Mouse (Mus musculus): ENCODE results near the gene Scaf8. TPM values are rescaled to one million over a fixed set of nuclear protein-coding genes. Genes with fewer than 3 reads are reported as not detected.
A peak's percentile ranks its signal among the peaks of the same experiment; 100 is the strongest.
"Not testable (repeated sequence)": the region's sequence is repeated elsewhere in the genome, so short reads cannot be mapped to it uniquely, and the experiment has no call there.

Scaf8 gene
- polyA plus RNA-seq (2015; fragmentation: Nextera tagmentation; extraction: Ambion mirVana), result 15.7 and 18.2 TPM in 2 replicates

DNA sequence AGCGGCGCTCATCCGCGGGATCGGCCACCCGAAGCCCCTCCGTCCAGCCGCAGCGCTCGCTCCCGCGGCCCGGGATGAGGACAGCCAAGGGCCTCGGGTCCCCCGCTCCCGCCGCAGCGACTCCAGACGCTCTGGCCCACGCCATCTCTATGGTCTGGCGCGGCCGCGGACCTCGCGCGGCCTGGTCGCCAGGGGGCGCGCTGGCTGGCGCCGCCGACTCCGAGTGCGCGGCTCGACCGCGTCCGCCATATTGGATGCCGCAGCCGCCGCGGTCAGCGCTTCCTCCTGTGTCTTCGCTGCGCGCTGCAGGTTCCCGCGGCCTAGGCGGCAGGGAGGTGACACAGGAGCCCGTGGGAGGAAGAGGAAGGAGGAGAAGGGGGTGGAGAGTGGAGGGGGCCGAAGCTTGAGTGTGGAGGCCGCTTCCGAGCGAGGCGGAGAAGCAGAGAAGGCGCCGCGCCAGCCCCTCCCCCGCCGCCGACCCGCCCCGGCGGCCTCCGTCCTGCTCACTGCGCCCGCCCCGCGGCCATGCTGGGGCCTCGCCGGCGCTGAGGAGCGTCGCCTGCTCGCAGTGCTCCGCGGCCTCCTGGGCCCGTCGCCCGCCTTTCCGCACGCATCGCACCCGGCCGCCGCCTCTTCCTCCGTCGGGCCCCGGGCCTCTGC lies at the start of gene Scaf8:
TSS of gene Scaf8 (plus strand) at position 253 of the 660 bp plus-strand sequence.
- H3K36me3 ChIP-seq (ENCODE audit: poor library complexity, severe bottlenecking), result no peaks in the 10 kb centered on the region
- H3K9me3 ChIP-seq (replicated peaks), result no peaks in the 10 kb centered on the region
- peak within 1 kb of the TSS; percentile 97 for H3K9ac ChIP-seq
- WGBS, result under 1% methylated on average over 69 of the region's 91 CpGs
- ATAC-seq, result peak; percentile 96
- peak within 1 kb of the TSS; percentile 80 for H3K4me2 ChIP-seq
- H3K4me1 ChIP-seq, result peaks cover 39% of the 10 kb centered on the region
- peak within 1 kb of the TSS; percentile 99 for H3K27ac ChIP-seq
- peak within 1 kb of the TSS; percentile 98 for H3K4me3 ChIP-seq
- no peaks in the 10 kb centered on the region for H3K27me3 ChIP-seq

DNA sequence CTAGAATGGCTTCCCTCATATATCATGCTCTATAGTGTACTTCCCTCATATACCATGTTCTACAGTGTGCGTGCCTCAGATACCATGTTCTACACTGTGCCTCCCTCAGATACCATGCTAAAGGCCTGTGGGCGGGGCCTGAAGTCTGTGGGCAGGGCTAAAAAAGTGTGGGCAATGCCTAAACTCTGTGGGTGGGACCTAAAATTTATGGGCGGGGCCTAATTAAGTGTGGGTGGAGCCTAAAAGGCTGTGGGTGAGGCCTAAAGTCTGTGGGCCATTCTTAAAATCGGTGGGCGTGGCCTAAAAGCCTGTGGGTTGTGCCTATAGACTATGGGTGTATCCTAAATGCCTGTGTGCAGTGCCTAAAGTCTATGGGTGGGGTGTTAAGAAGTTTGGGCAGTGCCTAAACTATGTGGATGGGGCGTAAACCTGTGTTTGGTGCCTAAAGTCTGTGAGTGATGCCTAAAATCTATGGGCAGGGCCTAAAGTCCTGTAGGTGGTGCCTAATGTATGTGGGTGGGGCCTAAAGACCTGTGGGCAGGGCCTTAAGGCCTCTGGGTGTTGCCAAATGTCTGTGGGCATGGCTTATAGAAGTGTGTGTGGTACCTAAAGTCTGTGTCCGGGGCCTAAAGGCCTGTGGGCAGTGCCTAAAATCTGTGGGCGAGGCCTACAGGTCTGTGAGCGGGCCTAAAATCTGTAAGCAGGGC lies 39.5 kb upstream of the Scaf8 start:
- H3K9ac ChIP-seq, result no peak overlapping the region
- no peaks in the 10 kb centered on the region for H3K4me1 ChIP-seq
- H3K4me2 ChIP-seq, result no peak overlapping the region
- H3K4me3 ChIP-seq, result no peak overlapping the region
- ATAC-seq, result peak; percentile 11; the same call in 1 of the 2 replicates
- 91% methylated on average over 9 of the region's 9 CpGs for WGBS
- no peaks in the 10 kb centered on the region for H3K27me3 ChIP-seq
- H3K9me3 ChIP-seq (replicated peaks), result 0 out of 2 replicates have a peak, but pooled peaks cover 7% of the 10 kb centered on the region
- peaks cover 76% of the 10 kb centered on the region for H3K36me3 ChIP-seq (ENCODE audit: poor library complexity, severe bottlenecking)
- H3K27ac ChIP-seq, result no peak overlapping the region

DNA sequence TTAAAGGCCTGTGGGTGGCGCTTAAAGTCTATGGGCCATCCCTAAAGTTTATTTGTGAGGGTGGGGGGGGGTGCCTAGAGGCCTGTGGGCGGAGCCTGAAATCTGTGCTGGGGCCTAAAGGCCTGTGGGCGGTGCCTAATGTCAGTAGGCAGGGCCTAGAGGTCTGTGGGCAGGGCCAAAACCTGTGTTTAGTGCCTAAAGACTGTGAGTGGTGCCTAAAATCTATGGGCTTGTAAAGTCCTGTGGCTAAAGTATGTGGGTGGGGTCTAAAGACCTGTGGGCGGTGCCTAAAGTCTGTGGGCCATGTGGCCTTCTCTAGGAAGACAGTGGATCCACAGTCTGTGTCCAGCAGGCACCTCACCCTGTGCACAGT lies 38.9 kb upstream of the Scaf8 start:
- Histone ChIP-seq H3K9ac (no peak overlapping the region), H3K4me1 (no peaks in the 10 kb centered on the region), H3K27me3 (no peaks in the 10 kb centered on the region), H3K27ac (no peak overlapping the region), H3K36me3 (ENCODE audit: poor library complexity, severe bottlenecking) (peaks cover 71% of the 10 kb centered on the region), H3K9me3 (replicated peaks) (0 out of 2 replicates have a peak, but pooled peaks cover 7% of the 10 kb centered on the region), H3K4me3 (no peak overlapping the region), H3K4me2 (no peak overlapping the region)
- no peak for ATAC-seq
- WGBS, result 88% methylated on average over 4 of the region's 4 CpGs

DNA sequence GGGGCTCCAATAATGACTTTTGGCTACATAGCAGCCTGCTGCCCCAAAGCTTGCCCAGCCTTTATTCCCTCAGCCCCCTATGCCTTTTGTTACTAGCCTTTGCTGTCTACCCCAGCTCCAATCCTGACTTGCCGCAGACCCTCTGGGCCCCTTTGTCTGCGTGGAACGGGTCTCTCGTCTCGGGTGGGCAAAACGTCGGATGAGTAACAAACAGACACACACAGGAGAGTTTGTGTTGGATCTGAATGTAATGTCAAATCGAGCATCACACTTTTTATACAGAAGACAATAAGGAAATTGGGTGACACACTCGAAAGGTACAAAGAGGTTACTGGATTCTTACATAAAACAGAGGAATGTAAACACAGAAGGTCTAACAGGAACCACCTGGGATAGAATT lies 36.8 kb upstream of the Scaf8 start:
- not testable (repeated sequence) for H3K4me1 ChIP-seq, ATAC-seq, H3K27me3 ChIP-seq, H3K9ac ChIP-seq, H3K4me2 ChIP-seq, H3K4me3 ChIP-seq, H3K27ac ChIP-seq
- H3K36me3 ChIP-seq (ENCODE audit: poor library complexity, severe bottlenecking), result peaks cover 50% of the 10 kb centered on the region
- 90% methylated on average over 9 of the region's 9 CpGs for WGBS
- H3K9me3 ChIP-seq (replicated peaks), result peaks cover 10% of the 10 kb centered on the region

DNA sequence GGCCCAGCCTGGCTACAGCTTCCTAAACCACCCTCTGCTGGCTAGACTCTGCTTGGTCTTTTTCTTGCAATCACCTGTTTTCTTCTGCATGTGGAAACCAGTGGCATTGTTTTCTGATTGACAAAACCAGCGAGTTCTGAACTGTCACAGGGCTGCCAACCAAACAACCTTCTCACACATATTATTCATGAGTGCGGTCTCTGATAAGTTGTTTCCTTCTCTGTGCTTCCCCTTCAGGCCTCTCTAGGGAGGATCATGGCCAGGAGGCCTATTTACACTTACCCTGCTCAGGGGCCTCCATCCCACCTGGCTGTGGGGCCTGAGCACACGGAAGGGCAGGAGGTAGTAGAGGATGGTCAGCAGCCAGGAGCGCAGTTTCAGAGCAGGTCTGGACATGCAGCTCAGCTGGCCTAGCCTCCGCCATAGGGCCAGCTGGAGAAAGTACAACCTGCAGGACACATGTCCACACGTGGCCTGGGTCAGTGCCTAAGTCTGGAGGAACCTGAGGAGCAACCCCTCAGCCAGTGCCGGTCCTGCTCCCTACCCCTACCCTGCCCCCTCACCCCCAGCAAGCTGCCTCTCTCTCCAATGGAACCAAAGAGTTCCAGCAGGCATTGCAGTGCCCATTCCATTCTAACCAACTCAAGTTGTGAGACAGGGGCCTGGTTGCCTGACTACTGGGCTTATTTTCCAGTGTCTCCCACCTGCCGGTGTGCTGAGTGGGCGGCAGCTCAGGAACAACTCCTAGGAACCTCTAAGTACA lies 34.0 kb upstream of the Scaf8 start:
- H3K9ac ChIP-seq; H3K4me1 ChIP-seq; H3K4me2 ChIP-seq; H3K27me3 ChIP-seq; ATAC-seq; H3K27ac ChIP-seq; H3K9me3 ChIP-seq (replicated peaks); H3K4me3 ChIP-seq: not testable (repeated sequence)
- 92% methylated on average over 7 of the region's 9 CpGs for WGBS
- peaks cover 22% of the 10 kb centered on the region for H3K36me3 ChIP-seq (ENCODE audit: poor library complexity, severe bottlenecking)

DNA sequence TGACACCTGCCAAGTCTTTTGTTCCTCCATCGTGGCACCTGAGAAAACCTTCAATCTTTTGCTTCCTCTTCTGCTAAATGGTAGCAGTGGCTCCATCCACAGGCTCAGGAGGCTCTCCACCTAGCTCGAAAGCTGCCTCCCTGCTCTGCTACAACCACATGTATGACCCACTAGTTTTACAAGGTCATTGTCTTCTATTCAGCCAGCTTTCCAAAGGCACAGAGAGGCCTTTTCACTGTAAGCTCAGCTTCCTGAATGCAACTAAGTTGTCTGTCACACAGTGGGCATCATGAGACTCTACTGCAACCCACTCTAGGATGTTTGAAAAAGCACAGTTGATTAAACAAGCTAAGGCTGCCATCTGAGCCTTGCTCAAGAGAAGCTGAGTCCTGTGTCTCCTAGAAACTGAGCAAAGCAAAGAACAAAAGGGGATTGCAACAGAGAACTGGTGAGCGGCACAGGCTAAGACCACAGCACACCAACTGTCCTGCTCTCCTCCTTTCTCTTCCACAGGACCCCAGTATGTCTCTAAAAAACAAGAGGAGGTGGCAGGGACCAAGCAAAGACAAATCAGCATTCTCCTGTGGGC lies 33.2 kb upstream of the Scaf8 start:
- not testable (repeated sequence) for H3K27ac ChIP-seq; H3K9ac ChIP-seq; H3K27me3 ChIP-seq; H3K4me3 ChIP-seq; H3K4me1 ChIP-seq; H3K4me2 ChIP-seq; H3K9me3 ChIP-seq (replicated peaks)
- ATAC-seq, result peak; percentile 38
- WGBS, result 71% methylated on average over 3 of the region's 3 CpGs
- peaks cover 13% of the 10 kb centered on the region for H3K36me3 ChIP-seq (ENCODE audit: poor library complexity, severe bottlenecking)

DNA sequence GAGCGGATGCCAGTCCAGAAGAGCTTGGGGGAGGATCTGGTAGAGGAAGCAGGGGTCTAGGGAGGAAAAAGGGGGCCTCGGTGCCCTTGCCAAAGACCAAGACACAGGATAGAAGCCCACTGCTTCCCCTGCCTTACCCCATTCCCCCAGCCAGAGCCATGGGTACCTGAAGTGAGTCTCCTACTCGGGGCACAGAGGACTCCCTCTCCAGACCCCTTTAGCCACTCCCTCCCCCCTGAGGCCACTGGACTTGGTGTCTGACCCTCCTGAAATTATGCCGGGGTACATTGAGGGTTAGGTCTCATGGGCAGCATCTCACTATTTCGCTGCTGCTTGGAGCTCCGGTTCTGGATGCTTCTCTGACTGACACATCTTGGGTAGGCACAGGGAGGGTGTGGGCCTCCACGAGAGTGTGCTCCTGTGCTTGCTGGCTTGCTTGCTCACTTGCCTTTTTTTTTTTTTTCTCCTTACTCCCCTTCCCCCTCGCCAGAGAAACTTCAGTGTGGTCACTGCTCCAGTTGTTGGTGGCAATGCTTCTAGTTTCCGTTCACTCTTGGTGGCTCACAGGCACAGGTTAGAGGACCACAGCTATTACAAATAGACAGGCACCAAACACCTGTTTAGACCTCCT lies 32.5 kb upstream of the Scaf8 start:
- WGBS, result 83% methylated on average over 7 of the region's 9 CpGs
- H3K36me3 ChIP-seq (ENCODE audit: poor library complexity, severe bottlenecking); H3K9ac ChIP-seq; H3K4me1 ChIP-seq; H3K27me3 ChIP-seq; H3K27ac ChIP-seq; H3K9me3 ChIP-seq (replicated peaks): not testable (repeated sequence)
- Histone ChIP-seq H3K4me3 (peak overlapping the region; percentile 37), H3K4me2 (peak overlapping the region; percentile 45)
- peak; percentile 41 for ATAC-seq

DNA sequence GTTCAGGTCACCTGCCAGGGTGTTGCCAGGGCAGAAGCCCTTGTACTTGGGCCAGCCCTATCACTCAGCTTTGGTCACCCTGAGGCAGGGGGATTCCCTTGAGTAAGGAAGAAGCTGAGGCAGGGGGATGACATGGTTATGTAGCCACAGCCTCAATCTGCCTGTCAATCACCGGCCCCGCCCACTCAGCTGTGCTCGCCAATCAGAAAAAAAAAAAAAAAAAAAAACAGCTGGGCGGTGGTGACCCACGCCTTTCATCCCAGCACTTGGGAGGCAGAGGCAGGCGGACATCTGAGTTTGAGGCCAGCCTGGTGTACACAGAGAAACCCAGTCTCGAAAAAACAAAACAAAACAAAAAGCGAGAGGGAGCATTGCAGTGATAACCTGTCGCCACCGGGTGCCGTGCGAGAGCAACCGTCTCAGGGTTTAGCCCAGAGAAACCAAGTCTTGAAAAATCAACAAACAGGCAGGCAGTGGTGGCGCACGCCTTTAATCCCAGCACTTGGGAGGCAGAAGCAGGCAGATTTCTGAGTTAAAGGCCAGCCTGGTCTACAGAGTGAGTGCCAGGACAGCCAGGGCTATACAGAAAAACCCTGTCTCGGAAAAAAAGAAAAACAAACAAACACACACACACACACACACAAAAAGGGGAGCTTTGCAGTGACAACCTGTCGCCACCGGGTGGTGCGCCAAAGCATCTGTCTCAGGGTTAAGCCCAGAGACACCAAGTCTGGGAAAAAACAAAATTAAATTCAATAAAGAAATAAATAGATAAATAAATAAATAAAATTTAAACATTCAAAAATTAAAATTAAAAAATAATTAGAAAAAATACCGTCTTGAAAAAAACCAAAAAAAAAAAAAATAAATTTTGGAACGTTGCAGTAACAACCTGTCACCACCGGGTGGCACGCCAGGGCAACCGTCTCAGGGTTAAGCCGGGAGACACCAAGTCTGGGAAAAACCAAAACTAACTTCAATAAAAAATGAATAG lies 31.7 kb upstream of the Scaf8 start:
- H3K9me3 ChIP-seq (replicated peaks); H3K27me3 ChIP-seq; H3K36me3 ChIP-seq (ENCODE audit: poor library complexity, severe bottlenecking); H3K4me1 ChIP-seq: not testable (repeated sequence)
- Histone ChIP-seq H3K4me3 (peak overlapping the region; percentile 52), H3K4me2 (peak overlapping the region; percentile 45), H3K27ac (peak overlapping the region; percentile 40), H3K9ac (0 out of 2 replicates have a peak overlapping the region, but pooled peaks have one; percentile 26)
- 4% methylated on average over 24 of the region's 25 CpGs for WGBS
- peak; percentile 5; the same call in 1 of the 2 replicates for ATAC-seq

DNA sequence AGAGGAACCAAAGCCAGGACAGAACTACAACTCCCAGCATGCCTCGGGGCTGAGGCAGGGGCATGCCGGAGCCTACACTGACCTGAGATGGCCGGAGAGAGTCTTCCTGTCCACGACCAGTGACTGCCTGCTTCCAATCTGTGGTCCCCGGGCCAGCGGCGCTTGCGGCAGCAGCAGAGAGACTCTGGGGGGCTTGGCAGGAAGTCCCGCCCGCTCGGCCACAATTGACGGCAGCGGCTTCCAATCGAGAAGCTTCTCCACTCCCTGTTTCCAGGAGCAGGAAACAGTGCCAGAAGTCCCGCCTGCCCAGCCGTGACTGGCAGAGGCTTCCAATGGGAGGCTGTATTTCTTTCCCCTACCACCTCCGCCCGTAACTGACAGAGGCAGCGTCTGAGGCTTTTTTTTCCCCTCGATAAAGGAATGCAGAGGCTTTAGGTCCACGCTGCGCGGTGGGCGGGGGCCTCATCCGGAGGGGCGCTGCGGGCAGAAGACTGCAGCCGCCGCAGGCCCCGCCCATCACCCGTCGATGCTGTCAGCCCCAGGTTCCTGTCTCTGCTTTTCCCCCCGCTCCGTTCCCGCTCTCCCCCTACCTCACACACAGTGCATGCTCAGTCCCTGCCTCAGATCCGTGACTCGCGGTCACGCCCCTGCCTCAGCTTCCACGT lies 30.8 kb upstream of the Scaf8 start:
- Histone ChIP-seq H3K9me3 (replicated peaks) (peaks cover 3% of the 10 kb centered on the region), H3K4me3 (peak overlapping the region; percentile 52), H3K27me3 (no peaks in the 10 kb centered on the region), H3K36me3 (ENCODE audit: poor library complexity, severe bottlenecking) (peaks cover 2% of the 10 kb centered on the region; the same call in 1 of the 2 replicates), H3K4me2 (peak overlapping the region; percentile 67), H3K27ac (peak overlapping the region; percentile 92), H3K9ac (peak overlapping the region; percentile 68), H3K4me1 (0 out of 2 replicates have a peak, but pooled peaks cover 5% of the 10 kb centered on the region)
- peak; percentile 85 for ATAC-seq
- WGBS, result under 1% methylated on average over 33 of the region's 40 CpGs

DNA sequence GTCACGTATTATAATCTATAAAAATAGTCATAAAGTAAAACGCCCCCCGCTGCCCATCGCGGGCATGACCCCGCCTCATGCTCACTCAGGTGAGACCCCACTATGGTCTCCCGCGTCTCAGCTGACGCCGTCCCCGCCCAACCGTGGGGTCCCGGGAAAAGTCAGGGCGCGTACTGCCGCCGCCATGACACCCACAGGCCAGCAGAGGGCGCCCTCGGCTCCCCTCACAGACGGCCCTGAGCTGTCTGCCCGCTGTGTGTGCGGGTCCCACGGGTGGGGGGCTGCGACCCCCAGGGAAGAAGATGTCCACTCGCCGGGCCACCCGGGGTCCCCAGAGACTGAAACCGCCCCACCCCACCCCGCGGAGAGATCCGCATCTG lies 30.2 kb upstream of the Scaf8 start:
- H3K9me3 ChIP-seq (replicated peaks), result peaks cover 3% of the 10 kb centered on the region
- under 1% methylated on average over 30 of the region's 31 CpGs for WGBS
- H3K27me3 ChIP-seq, result no peaks in the 10 kb centered on the region
- H3K27ac ChIP-seq, result peak overlapping the region; percentile 92
- peak overlapping the region; percentile 67 for H3K4me2 ChIP-seq
- H3K9ac ChIP-seq, result peak overlapping the region; percentile 68
- peak overlapping the region; percentile 52 for H3K4me3 ChIP-seq
- 0 out of 2 replicates have a peak, but pooled peaks cover 5% of the 10 kb centered on the region for H3K4me1 ChIP-seq
- ATAC-seq, result peak; percentile 52
- no peaks in the 10 kb centered on the region for H3K36me3 ChIP-seq (ENCODE audit: poor library complexity, severe bottlenecking)

Data from forebrain, embryonic 13.5 days (tissue).